Mouse (Mus musculus): Measurements from ENCODE around the gene Tmem132d. TPM values are rescaled to one million over a fixed set of nuclear protein-coding genes. Genes with fewer than 3 reads are reported as not detected.
"Not testable (repeated sequence)": the region's sequence is repeated elsewhere in the genome, so short reads cannot be mapped to it uniquely, and the experiment has no call there.

Gene Tmem132d
- polyA plus RNA-seq, 1 experiment: not detected

DNA sequence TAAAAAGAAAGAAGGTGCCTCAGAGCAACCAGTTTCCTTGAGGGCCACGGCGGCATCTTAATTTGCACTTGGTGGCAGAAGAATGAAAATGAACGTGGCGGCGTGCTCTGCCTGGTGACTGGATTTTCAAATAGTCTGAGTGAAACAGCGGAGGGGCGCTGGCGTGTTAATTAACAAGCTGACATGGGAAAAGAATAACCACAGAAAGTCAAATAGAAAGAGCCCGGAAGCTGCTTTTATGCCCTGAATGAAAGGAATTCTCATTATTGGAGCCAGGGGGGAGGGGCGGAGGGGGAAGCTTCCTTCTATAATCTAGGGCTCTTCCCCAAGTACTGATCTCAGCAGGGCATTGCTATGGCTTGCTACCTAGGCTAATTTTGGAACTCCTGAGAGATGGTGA lies 456.2 kb downstream of the Tmem132d start:
- no peaks in the 10 kb centered on the region for H3K4me1 ChIP-seq
- no peak overlapping the region for H3K4me3 ChIP-seq (replicated peaks)
- no peaks in the 10 kb centered on the region for H3K36me3 ChIP-seq (replicated peaks; ENCODE audit: low read length)
- H3K27me3 ChIP-seq (replicated peaks): no peaks in the 10 kb centered on the region
- no peak for TF ChIP-seq GATA1 (IDR thresholded peaks at IDR 0.05; ENCODE audit: borderline replicate concordance, low read length)
- peaks cover 76% of the 10 kb centered on the region for H3K9me3 ChIP-seq

DNA sequence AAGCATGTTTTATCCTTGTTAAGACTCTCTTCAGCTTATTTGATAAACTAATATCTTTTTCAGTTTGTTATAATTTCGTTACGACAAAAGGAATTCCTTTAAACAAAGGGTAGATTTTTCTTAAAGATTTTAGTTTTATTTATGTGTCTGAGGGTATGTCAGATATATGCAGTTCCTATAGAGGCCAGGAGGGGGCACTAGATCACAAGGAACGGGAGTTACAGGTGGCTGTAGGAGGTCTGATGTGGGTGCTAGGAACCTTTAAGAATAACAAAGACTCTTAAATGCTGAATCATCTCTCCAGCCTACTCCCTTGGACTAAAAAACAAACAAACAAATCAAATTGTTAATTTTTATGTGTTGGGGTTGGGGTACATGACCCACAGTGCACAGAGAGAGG lies 467.2 kb downstream of the Tmem132d start:
- H3K9me3 ChIP-seq: peaks cover 54% of the 10 kb centered on the region
- TF ChIP-seq GATA1 (IDR thresholded peaks at IDR 0.05; ENCODE audit: borderline replicate concordance, low read length) (no peak), FLI1 (IDR thresholded peaks at IDR 0.05; ENCODE audit: low read length) (no peak)
- H3K4me3 ChIP-seq (replicated peaks): no peak overlapping the region
- H3K4me1 ChIP-seq: no peaks in the 10 kb centered on the region
- H3K27me3 ChIP-seq (replicated peaks): no peaks in the 10 kb centered on the region
- no peaks in the 10 kb centered on the region for H3K36me3 ChIP-seq (replicated peaks; ENCODE audit: low read length)

DNA sequence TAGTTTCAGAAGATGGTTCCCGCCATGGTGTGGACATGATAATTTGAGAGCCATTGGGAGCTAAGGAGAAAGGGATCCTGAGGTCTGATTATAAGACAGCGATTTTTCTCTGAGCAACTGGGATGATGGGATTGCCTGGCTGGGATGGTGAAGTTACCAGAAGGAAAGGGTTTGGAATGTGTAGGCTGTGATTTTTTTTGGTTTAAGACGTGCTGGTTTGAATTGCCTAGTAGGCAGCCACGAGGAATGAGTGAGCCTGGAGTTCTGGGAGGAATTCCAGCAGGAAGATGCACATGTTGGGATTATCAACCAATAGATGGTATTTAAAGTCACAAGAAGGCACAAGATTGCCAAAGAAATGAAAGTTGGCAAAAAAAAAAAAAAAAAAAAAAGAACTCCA lies 470.2 kb downstream of the Tmem132d start:
- H3K36me3 ChIP-seq (replicated peaks; ENCODE audit: low read length): no peaks in the 10 kb centered on the region
- peaks cover 54% of the 10 kb centered on the region for H3K9me3 ChIP-seq
- H3K4me3 ChIP-seq (replicated peaks): no peak overlapping the region
- no peaks in the 10 kb centered on the region for H3K27me3 ChIP-seq (replicated peaks)
- H3K4me1 ChIP-seq: no peaks in the 10 kb centered on the region
- no peak for TF ChIP-seq GATA1 (IDR thresholded peaks at IDR 0.05; ENCODE audit: borderline replicate concordance, low read length)
- no peak for TF ChIP-seq FLI1 (IDR thresholded peaks at IDR 0.05; ENCODE audit: low read length)

DNA sequence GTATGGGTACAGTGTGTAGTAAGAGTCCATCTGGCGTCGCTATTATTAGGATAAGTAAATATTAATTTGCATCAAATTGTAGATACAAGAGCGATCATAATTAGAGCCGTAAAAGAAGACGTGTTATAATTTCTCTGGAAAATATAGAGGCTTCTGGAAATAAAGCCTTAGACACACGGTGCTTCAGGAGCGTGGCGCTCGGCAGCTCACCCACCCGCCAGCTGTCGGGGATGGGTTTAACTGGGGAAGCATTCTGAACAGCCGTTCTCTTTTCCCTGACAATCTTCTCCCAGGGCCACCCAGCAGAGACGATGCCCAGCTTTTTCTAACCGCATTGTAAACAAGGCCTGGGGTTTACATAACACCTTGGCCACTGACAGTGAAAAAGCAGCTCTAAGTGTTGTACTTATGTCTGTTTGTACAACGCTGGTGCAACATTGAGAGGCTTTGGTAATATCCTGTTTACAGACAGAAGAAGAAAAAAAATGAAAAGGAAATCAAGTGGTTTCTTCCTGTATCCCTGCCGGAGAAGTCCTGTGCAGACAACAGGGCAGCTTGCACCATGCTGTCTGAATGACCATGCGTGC lies 476.3 kb downstream of the Tmem132d start:
- H3K4me3 ChIP-seq (replicated peaks): no peak overlapping the region
- H3K27me3 ChIP-seq (replicated peaks): no peaks in the 10 kb centered on the region
- H3K9me3 ChIP-seq: peaks cover 60% of the 10 kb centered on the region
- TF ChIP-seq GATA1 (IDR thresholded peaks at IDR 0.05; ENCODE audit: borderline replicate concordance, low read length): no peak
- TF ChIP-seq FLI1 (IDR thresholded peaks at IDR 0.05; ENCODE audit: low read length): no peak
- no peaks in the 10 kb centered on the region for H3K36me3 ChIP-seq (replicated peaks; ENCODE audit: low read length)
- no peaks in the 10 kb centered on the region for H3K4me1 ChIP-seq

DNA sequence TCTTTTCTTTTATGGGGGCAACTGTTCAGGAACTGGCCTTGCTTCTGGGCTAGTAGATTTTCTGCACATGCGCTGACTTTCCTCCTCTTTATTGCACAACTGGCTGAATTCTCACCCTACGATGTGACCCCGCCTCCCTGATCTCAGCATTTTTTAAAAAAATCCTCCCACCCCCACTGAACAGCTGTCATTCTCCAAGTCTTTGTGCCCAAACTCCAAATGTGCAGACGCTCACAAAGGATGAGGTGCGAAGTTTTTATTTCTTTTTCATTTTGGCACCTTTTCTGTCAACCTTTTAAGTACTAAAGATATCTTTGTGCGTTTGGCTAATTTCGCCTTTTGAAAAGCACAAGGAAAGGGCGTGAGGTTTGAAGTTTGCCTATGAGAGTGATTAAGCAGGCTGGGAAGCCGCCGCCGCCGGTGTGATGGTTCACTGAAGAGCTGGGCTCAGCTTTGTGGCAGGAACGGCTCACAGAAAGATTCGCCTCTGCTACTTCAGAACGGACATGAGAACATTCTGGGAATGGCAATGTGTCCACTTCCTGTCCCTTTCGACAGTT lies 478.6 kb downstream of the Tmem132d start:
- TF ChIP-seq GATA1 (IDR thresholded peaks at IDR 0.05; ENCODE audit: borderline replicate concordance, low read length): no peak
- no peak for TF ChIP-seq FLI1 (IDR thresholded peaks at IDR 0.05; ENCODE audit: low read length)
- Histone ChIP-seq H3K9me3 (peaks cover 78% of the 10 kb centered on the region), H3K36me3 (replicated peaks; ENCODE audit: low read length) (no peaks in the 10 kb centered on the region), H3K4me1 (no peaks in the 10 kb centered on the region), H3K4me3 (replicated peaks) (no peak overlapping the region), H3K27me3 (replicated peaks) (no peaks in the 10 kb centered on the region)

DNA sequence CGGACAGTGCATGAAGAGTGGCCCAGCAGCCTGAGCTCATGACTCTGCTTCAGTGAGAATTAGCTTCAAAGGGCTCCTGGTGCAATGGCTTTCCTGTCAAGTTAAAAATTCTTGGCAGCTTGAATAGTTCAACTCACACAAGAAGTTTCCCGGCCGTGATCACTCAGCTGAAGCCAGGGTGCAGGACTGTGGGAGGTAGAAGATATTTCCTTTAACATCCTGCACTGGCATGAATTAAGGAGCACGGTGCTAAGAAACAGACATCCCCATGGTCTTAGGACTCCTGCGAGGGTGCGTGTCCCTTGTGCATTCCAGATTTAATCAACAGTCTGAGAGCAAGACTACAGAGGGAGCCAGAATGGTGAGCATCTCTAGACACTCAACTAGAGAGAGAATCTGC lies 480.1 kb downstream of the Tmem132d start:
- H3K36me3 ChIP-seq (replicated peaks; ENCODE audit: low read length): no peaks in the 10 kb centered on the region
- peaks cover 75% of the 10 kb centered on the region for H3K9me3 ChIP-seq
- TF ChIP-seq GATA1 (IDR thresholded peaks at IDR 0.05; ENCODE audit: borderline replicate concordance, low read length) (no peak), FLI1 (IDR thresholded peaks at IDR 0.05; ENCODE audit: low read length) (no peak)
- no peaks in the 10 kb centered on the region for H3K4me1 ChIP-seq
- H3K27me3 ChIP-seq (replicated peaks): no peaks in the 10 kb centered on the region
- no peak overlapping the region for H3K4me3 ChIP-seq (replicated peaks)

DNA sequence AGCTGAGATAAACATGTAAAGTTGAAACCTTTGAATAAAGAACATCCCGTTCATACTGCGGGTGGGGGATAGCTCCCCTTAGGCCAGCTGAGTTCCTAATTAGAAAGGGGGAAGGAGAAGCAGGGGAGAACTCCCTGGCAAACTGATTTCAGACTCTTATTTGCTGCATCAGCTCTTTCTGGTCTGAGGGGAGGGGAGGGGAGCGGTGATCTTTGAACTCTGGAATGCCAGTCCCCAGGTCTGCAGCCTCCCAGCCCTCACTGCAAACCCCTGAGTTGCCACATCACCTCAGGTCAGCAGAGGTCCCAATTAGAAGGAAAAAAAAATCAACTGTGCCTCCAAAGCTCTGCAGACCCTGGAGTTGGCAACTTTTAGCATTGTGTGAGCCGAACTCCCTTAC lies 482.3 kb downstream of the Tmem132d start:
- H3K4me1 ChIP-seq: no peaks in the 10 kb centered on the region
- H3K9me3 ChIP-seq: peaks cover 80% of the 10 kb centered on the region
- no peak overlapping the region for H3K4me3 ChIP-seq (replicated peaks)
- H3K36me3 ChIP-seq (replicated peaks; ENCODE audit: low read length): no peaks in the 10 kb centered on the region
- no peaks in the 10 kb centered on the region for H3K27me3 ChIP-seq (replicated peaks)
- TF ChIP-seq FLI1 (IDR thresholded peaks at IDR 0.05; ENCODE audit: low read length): no peak
- TF ChIP-seq GATA1 (IDR thresholded peaks at IDR 0.05; ENCODE audit: borderline replicate concordance, low read length): no peak

DNA sequence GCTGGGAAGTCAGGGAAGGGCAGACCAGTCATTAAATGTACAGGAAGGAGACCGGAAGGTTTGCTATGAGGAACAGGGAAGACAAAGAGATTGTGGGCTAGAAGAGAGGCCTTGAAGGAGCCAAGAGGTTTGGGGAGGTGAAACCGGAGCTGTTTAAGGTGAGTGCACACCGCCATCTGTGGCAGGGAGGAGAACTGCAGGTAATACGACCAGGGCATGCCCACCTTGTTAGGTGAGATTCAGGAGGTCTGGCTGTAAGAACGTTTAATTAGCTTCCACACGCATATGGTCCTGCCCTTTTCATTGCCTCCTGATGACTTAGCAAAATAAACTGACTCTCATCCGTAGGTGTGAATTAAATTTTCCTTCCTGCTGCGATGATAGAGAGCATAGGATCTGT lies 485.6 kb downstream of the Tmem132d start:
- TF ChIP-seq FLI1 (IDR thresholded peaks at IDR 0.05; ENCODE audit: low read length) (no peak), GATA1 (IDR thresholded peaks at IDR 0.05; ENCODE audit: borderline replicate concordance, low read length) (no peak)
- Histone ChIP-seq H3K4me1 (no peaks in the 10 kb centered on the region), H3K9me3 (peaks cover 81% of the 10 kb centered on the region), H3K27me3 (replicated peaks) (no peaks in the 10 kb centered on the region), H3K36me3 (replicated peaks; ENCODE audit: low read length) (no peaks in the 10 kb centered on the region), H3K4me3 (replicated peaks) (peak overlapping the region; percentile 7)

DNA sequence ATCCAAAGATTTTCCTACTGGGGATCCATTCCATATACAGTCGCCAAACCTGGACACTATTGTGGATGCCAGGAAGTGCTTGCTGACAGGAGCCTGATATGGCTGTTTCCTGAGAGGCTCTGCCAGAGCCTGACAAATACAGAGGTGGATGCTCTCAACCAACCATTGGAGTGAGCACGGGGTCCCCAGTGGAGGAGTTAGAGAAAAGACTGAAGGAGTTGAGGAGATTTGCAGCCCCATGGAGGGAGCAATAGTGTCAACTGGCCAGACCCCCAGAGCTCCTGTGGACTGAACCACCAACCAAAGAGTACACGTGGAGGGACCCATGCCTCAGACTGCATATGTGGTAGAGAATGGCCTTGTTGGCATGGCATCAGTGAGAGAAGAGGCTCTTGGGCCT lies 490.7 kb downstream of the Tmem132d start:
- not testable (repeated sequence) for H3K27me3 ChIP-seq (replicated peaks); H3K4me1 ChIP-seq; H3K36me3 ChIP-seq (replicated peaks; ENCODE audit: low read length)
- Histone ChIP-seq H3K4me3 (replicated peaks) (peak overlapping the region; percentile 38), H3K9me3 (peaks cover 54% of the 10 kb centered on the region)

DNA sequence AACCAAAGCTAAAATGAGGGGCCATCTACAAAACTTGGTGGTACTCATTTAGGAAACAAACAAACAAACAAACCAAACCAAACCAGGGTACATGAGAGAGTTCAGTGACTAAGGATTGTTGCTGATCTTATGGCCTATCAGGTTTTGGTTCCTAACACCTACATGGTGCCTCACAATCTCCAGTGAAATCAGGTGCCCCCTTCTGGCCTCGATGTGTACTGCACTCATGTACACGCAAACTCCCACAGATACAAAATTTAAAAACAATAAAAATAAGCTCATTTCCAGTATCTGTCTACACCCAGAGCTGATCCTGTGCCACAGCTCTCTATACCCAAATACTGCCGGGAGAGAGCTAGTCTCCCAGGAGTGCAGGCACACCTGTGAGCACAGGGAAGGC lies 495.0 kb downstream of the Tmem132d start:
- Histone ChIP-seq H3K4me1 (no peaks in the 10 kb centered on the region), H3K9me3 (peaks cover 53% of the 10 kb centered on the region), H3K27me3 (replicated peaks) (no peaks in the 10 kb centered on the region), H3K4me3 (replicated peaks) (no peak overlapping the region), H3K36me3 (replicated peaks; ENCODE audit: low read length) (no peaks in the 10 kb centered on the region)
- TF ChIP-seq FLI1 (IDR thresholded peaks at IDR 0.05; ENCODE audit: low read length): no peak
- no peak for TF ChIP-seq GATA1 (IDR thresholded peaks at IDR 0.05; ENCODE audit: borderline replicate concordance, low read length)

DNA sequence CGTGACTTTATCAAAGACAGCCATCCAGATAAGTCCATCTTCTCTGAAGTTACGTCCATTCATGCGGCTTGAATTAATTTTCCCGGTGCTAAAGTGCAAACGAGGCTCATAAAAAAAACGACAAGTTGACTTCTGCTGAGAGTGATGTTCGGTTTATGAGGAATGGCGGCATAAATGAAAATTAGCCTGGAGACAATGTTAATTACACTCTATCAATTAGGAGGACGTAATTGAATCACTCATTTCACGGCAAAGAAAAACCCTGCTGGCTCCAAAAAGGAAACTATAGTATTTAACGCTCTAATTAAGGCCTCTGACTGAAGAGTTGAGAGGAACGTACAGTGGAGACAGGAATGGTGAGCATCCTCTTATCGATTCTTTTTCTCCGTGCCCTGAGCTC lies 503.2 kb downstream of the Tmem132d start:
- no peaks in the 10 kb centered on the region for H3K27me3 ChIP-seq (replicated peaks)
- H3K4me1 ChIP-seq: no peaks in the 10 kb centered on the region
- H3K4me3 ChIP-seq (replicated peaks): no peak overlapping the region
- no peaks in the 10 kb centered on the region for H3K36me3 ChIP-seq (replicated peaks; ENCODE audit: low read length)
- H3K9me3 ChIP-seq: peaks cover 70% of the 10 kb centered on the region
- TF ChIP-seq GATA1 (IDR thresholded peaks at IDR 0.05; ENCODE audit: borderline replicate concordance, low read length) (no peak), FLI1 (IDR thresholded peaks at IDR 0.05; ENCODE audit: low read length) (no peak)

Measured in megakaryocyte, embryonic 14.5 days (primary cell).